Mouse (Mus musculus) kidney, postnatal 0 days (tissue): ENCODE data around the gene Fndc9. TPM values are rescaled to one million over a fixed set of nuclear protein-coding genes. Genes with fewer than 3 reads are reported as not detected.
A peak's percentile ranks its signal among the peaks of the same experiment; 100 is the strongest.

Experiments used
- ATAC-seq: fragments of 200-750 bp; cut with Nextera tagmentation; replicated peaks from 2 replicates; pipeline ENCODE4 v1.8.0; 2017; ENCODE audit warnings: low read depth, moderate number of reproducible peaks, moderate TSS enrichment, moderate library complexity; ENCODE audit not compliant: low FRiP score
- DNase-seq: peaks from one replicate; pipeline ENCODE4 v3.0.0-alpha.2; 2016; ENCODE audit warnings: low spot score
- H3K27ac ChIP-seq: fragments of 300-500 bp; sonication (generic); 2 replicates; pipeline ENCODE4 v1.5.1; 2014; ENCODE audit warnings: mild to moderate bottlenecking
- H3K27me3 ChIP-seq: fragments of 300-500 bp; sonication (generic); 2 replicates; pipeline ENCODE4 v1.6.1; 2014; ENCODE audit warnings: low read length, mixed read lengths; ENCODE audit not compliant: insufficient read depth
- H3K36me3 ChIP-seq: fragments of 300-500 bp; sonication (generic); 2 replicates; pipeline ENCODE4 v1.6.1; 2014; ENCODE audit warnings: low read length, mixed read lengths; ENCODE audit not compliant: insufficient read depth
- H3K4me1 ChIP-seq: fragments of 300-500 bp; sonication (generic); replicated peaks from 2 replicates; pipeline ENCODE4 v1.6.1; 2014; ENCODE audit warnings: antibody characterized with exemption, low read length, mixed read lengths; ENCODE audit not compliant: insufficient read depth
- H3K4me2 ChIP-seq: fragments of 300-500 bp; sonication (generic); 2 replicates; pipeline ENCODE4 v1.6.1; 2014; ENCODE audit warnings: mild to moderate bottlenecking, low read length, moderate library complexity, mixed read lengths
- H3K4me3 ChIP-seq: fragments of 300-500 bp; sonication (generic); replicated peaks from 2 replicates; pipeline ENCODE4 v1.5.1; 2014; ENCODE audit warnings: low read depth, low read length
- H3K9ac ChIP-seq: fragments of 300-500 bp; sonication (generic); 2 replicates; pipeline ENCODE4 v1.6.1; 2014; ENCODE audit warnings: low read depth, low read length
- H3K9me3 ChIP-seq: fragments of 300-500 bp; sonication (generic); replicated peaks from 2 replicates; pipeline ENCODE4 v1.6.1; 2016; ENCODE audit warnings: low read length, inconsistent platforms, mixed read lengths
- CTCF ChIP-seq: IDR thresholded peaks from 2 replicates; pipeline ENCODE4 v1.5.1; 2016; ENCODE audit warnings: antibody characterized with exemption, low read depth, mild to moderate bottlenecking, moderate library complexity
- WGBS: fragments of 180-500 bp; shearing (Covaris S2); extraction: QIAGEN DNeasy Blood & Tissue Kit; methylation state at CpG from one replicate; pipeline ENCODE4 v1.1.7; 2014; 5-methylcytosine and 5-hydroxymethylcytosine counted together
- polyA plus RNA-seq: library from polyadenylated mRNA; unstranded; fragments of >200 nt; fragmentation: Nextera tagmentation; extraction: Ambion mirVana; gene quantifications from 2 replicates; pipeline ENCODE4 v1.2.1, GENCODE M21; 2015

Fndc9 gene
- polyA plus RNA-seq, 1 experiment from 2014 or later = 0.11 TPM

DNA sequence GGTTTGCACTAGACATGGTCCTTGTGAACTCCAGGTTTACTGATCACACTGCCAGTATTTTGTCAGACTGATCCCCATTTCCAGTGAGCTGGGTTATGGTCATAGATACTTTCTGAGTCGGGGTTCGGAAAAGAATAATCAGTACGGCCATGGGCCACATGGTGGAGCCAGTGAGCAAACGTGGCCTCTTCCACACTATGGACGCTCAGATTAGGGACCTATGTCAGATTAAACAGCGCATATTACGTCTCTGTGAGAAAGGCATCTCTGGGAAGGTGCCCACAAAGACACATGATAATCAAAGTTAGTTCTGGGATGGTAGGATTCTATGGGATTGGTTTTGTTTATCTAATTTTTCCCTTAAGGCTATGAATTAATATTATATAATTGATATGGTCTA, 33.7 kb downstream of the Fndc9 start:
- WGBS = 25% methylated on average over 7 of the region's 7 CpGs
- peak; percentile 71 for DNase-seq
- Histone ChIP-seq H3K4me3 (no peak overlapping the region), H3K4me1 (no peaks in the 10 kb centered on the region), H3K27ac (no peak overlapping the region), H3K4me2 (no peak overlapping the region), H3K9me3 (no peaks in the 10 kb centered on the region), H3K27me3 (no peaks in the 10 kb centered on the region), H3K9ac (no peak overlapping the region), H3K36me3 (no peaks in the 10 kb centered on the region)
- peak; percentile 91 for TF ChIP-seq CTCF
- peak; percentile 44; the same call in 1 of the 2 replicates for ATAC-seq

DNA sequence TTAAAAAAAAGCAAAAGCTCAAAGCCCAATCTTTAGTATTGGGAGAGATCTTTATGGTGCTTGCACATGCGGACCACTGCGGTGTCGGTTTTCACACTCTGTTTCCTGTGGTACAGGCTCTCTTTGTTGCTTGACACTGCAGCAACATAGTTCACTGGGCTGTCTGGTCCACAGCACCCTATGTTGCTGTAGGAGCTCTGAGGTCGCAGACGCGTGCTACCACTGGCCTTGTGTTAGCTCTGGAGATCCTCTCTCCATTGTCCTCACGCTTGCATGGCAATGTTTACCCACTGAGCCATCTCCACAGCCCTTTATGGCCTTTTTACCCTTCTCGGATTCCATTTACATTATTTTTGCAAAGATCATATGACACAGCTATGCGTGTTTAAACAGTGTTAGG, 34.1 kb downstream of the Fndc9 start:
- DNase-seq = peak; percentile 9
- H3K4me1 ChIP-seq = no peaks in the 10 kb centered on the region
- 41% methylated on average over 9 of the region's 9 CpGs for WGBS
- H3K36me3 ChIP-seq = no peaks in the 10 kb centered on the region
- H3K4me2 ChIP-seq = no peak overlapping the region
- no peak overlapping the region for H3K27ac ChIP-seq
- H3K4me3 ChIP-seq = no peak overlapping the region
- H3K9ac ChIP-seq = no peak overlapping the region
- H3K9me3 ChIP-seq = no peaks in the 10 kb centered on the region
- ATAC-seq = no peak
- H3K27me3 ChIP-seq = no peaks in the 10 kb centered on the region
- TF ChIP-seq CTCF = no peak

DNA sequence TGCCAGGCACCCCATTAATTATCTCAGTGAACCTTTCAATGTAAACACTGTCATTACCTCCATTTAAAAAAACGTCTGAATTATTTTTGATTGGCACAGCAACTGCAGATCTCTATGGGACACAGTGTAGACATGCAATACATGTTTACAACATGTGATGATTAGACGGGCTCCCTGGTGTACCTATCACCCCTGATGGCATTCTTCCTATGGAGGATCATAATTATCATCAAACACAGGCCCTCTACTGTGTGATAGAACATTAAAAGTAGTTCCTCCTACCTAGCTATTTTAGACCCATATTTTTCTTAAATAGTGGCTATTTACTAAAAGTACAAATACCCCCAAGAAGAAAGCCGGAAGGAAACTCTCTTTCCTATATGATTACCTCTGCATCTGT, 34.6 kb downstream of the Fndc9 start:
- no peak for DNase-seq
- ATAC-seq = no peak
- no peak overlapping the region for H3K9ac ChIP-seq
- no peaks in the 10 kb centered on the region for H3K9me3 ChIP-seq
- no peak overlapping the region for H3K4me3 ChIP-seq
- TF ChIP-seq CTCF = no peak
- 55% methylated on average over 3 of the region's 3 CpGs for WGBS
- H3K27me3 ChIP-seq = no peaks in the 10 kb centered on the region
- H3K4me2 ChIP-seq = no peak overlapping the region
- H3K4me1 ChIP-seq = no peaks in the 10 kb centered on the region
- H3K27ac ChIP-seq = no peak overlapping the region
- no peaks in the 10 kb centered on the region for H3K36me3 ChIP-seq

DNA sequence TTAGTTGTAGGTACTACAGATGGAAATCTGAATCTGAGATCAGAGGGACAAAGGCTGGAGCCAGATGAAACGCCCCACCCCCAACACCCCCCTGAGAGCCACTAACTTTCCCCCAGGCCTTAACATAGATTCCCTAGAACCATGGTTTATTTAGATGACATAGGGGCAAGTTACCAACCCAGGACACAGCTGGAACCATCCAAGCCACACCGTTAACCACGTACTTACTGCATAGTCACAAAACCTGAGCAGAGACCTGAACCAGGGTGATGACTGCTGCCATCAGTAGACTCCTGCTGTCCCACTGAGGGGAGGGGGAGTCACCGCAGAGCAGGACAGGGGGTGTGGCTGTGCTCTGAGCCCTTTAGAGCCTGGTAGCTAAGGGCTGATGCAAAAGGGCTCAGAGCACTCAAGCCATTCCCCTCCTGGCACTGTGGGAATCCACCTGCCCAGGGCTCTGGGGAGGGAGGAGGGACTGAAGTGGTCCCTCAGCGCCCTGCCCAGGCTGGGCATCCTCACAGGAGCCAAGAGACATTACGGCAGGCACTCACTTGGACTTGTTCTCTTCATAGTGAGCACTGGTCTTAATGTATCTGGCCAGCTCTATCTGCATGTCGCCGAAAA, 36.8 kb downstream of the Fndc9 start:
- Histone ChIP-seq H3K27ac (no peak overlapping the region), H3K4me1 (no peaks in the 10 kb centered on the region), H3K4me2 (no peak overlapping the region), H3K4me3 (no peak overlapping the region), H3K36me3 (no peaks in the 10 kb centered on the region), H3K27me3 (no peaks in the 10 kb centered on the region), H3K9ac (no peak overlapping the region), H3K9me3 (no peaks in the 10 kb centered on the region)
- DNase-seq = no peak
- TF ChIP-seq CTCF = no peak
- WGBS = 78% methylated on average over 8 of the region's 8 CpGs
- ATAC-seq = no peak

GRCm38 (mm10) chr11:46273969-46274368, 38.6 kb downstream of the Fndc9 start:
- H3K36me3 ChIP-seq = no peaks in the 10 kb centered on the region
- no peak overlapping the region for H3K4me3 ChIP-seq
- H3K27ac ChIP-seq = no peak overlapping the region
- no peaks in the 10 kb centered on the region for H3K9me3 ChIP-seq
- no peaks in the 10 kb centered on the region for H3K4me1 ChIP-seq
- no peaks in the 10 kb centered on the region for H3K27me3 ChIP-seq
- DNase-seq (no peak), ATAC-seq (no peak)
- H3K4me2 ChIP-seq = no peak overlapping the region
- TF ChIP-seq CTCF = peak; percentile 14; the same call in 1 of the 2 replicates
- 96% methylated on average over 3 of the region's 3 CpGs for WGBS
- H3K9ac ChIP-seq = no peak overlapping the region

- ATAC-seq (peak; percentile 74; the same call in 1 of the 2 replicates), DNase-seq (peak; percentile 84)
- no peak overlapping the region for H3K27ac ChIP-seq
- no peak overlapping the region for H3K4me2 ChIP-seq
- no peak overlapping the region for H3K4me3 ChIP-seq
- H3K36me3 ChIP-seq = no peaks in the 10 kb centered on the region
- H3K4me1 ChIP-seq = no peaks in the 10 kb centered on the region
- no peaks in the 10 kb centered on the region for H3K27me3 ChIP-seq
- H3K9ac ChIP-seq = no peak overlapping the region
- peak; percentile 84 for TF ChIP-seq CTCF
- no peaks in the 10 kb centered on the region for H3K9me3 ChIP-seq
- 10% methylated on average over 6 of the region's 6 CpGs for WGBS
Measured at GRCm38 (mm10) chr11:46275302-46275701, 40.0 kb downstream of the Fndc9 start.

DNA sequence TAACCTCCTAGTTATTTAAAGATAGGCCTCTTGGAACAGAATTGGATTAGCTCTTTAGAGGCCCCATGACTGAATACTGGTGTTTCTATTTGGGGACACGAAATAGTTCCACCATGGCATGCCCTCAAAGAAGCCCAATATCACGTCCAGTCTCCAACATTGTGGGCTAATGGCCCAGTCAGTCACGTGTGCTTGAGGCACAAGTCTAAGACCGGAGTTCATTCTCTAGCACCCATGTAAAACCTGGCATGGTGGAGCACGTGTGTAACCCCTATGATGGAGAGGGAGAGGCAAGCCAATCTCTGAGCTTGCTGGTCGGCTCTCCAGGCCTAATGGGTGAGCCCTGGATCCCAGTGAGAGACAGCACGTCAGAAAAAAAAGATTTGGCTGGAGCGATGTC, 40.8 kb downstream of the Fndc9 start:
- DNase-seq (no peak), ATAC-seq (no peak)
- 90% methylated on average over 8 of the region's 8 CpGs for WGBS

More for the DNA sequence above, 40.8 kb downstream of the Fndc9 start:
- no peak overlapping the region for H3K4me2 ChIP-seq
- H3K4me1 ChIP-seq = no peaks in the 10 kb centered on the region
- H3K9ac ChIP-seq = no peak overlapping the region
- H3K4me3 ChIP-seq = no peak overlapping the region
- H3K36me3 ChIP-seq = no peaks in the 10 kb centered on the region
- H3K9me3 ChIP-seq = no peaks in the 10 kb centered on the region
- H3K27ac ChIP-seq = no peak overlapping the region
- TF ChIP-seq CTCF = no peak
- no peaks in the 10 kb centered on the region for H3K27me3 ChIP-seq
